Mouse (Mus musculus) bone marrow macrophage, adult 2 months (primary cell): Measurements from ENCODE around the gene Ampd1.

Experiments
- CTCF ChIP-seq: IDR thresholded peaks from 2 replicates; pipeline ENCODE4 v1.5.1; 2012; ENCODE audit warnings: low read depth, mild to moderate bottlenecking, low read length, moderate library complexity
- POLR2A ChIP-seq: IDR thresholded peaks from 2 replicates; pipeline ENCODE4 v1.6.1; 2012; ENCODE audit warnings: mild to moderate bottlenecking, low read depth, low read length, borderline replicate concordance

- TF ChIP-seq CTCF, result no peak
- no peak for TF ChIP-seq POLR2A
These were observed 16.1 kb upstream of the Ampd1 start for GRCm38 (mm10) chr3:103057752-103058151.
